Mouse (Mus musculus) liver, embryonic 14.5 days (tissue): ENCODE results near the gene Rufy3.

ENCODE experiments used
- CTCF ChIP-seq: IDR thresholded peaks from 2 replicates; pipeline ENCODE4 v1.5.1; 2016; ENCODE audit warnings: antibody characterized with exemption, low read depth, control low read depth
- EP300 ChIP-seq: IDR thresholded peaks from 2 replicates; pipeline ENCODE4 v1.6.1; 2016; ENCODE audit warnings: antibody characterized with exemption, low read depth

GRCm38 (mm10) chr5:88574829-88575228, 10.0 kb downstream of the Rufy3 start:
- TF ChIP-seq CTCF, result no peak
- TF ChIP-seq EP300, result no peak
